Mouse (Mus musculus): ENCODE data around the gene Txlnb.

GRCm38 (mm10) chr10:17869822-17870662 lies 74.0 kb downstream of the Txlnb start:
- TF ChIP-seq CTCF (IDR thresholded peaks at IDR 0.05; ENCODE audit: extremely low read depth, insufficient read depth, low read length) (peak; percentile 97), POLR2A (IDR thresholded peaks at IDR 0.05; ENCODE audit: extremely low read depth, insufficient read depth, low read length) (no peak)

All from cortical plate, adult 2 months (tissue).